Mouse (Mus musculus) c-Kit-positive CD71-negative TER-119-negative erythroid progenitor cells, embryonic 14.5 days (primary cell): Measurements from ENCODE around the gene Slc10a1.
A peak's percentile ranks its signal among the peaks of the same experiment; 100 is the strongest.
"Not testable (repeated sequence)": the region's sequence is repeated elsewhere in the genome, so short reads cannot be mapped to it uniquely, and the experiment has no call there.

Experiments
- DNase-seq: peaks from one replicate; pipeline ENCODE4 v3.0.0-alpha.2; 2013; ENCODE audit warnings: low read depth

Gene Slc10a1

DNA sequence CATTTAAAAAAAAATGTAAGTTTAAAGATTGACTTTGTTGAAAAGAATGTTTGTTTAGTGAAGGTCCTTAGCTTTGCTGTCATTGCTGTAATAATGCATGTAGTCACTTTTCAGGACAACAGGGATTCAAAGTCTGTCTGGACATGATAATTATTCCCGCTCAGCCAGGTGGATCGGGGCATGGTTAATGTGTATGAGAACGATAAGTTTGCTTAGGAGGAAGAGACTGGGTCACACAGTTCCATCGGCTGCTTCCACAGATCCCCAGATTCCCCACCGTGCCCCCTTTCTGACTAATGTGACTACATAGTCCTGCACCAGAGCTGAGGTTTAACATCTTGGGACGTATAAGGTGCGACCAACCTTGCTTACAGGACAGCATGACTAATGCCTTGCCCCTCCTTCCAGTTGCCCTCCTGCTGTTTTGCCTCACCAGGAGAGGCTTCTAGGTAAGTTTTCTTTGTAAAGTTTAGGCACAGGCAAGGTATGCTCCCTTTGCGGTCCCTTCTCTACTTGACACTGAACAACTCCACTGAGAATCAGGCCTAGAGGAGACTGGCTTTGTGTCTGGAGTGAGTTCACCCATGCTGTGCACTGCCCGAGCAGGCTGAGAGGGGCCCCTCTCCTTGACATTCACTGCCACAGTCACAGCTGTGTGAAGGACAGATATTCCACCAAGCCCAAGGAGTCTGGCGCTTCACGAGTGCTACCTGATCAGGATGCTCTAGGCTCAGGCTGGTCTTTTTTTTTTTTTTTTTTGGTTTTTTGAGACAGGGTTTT is 2.3 kb downstream of the Slc10a1 start:
- DNase-seq = no peak

DNA sequence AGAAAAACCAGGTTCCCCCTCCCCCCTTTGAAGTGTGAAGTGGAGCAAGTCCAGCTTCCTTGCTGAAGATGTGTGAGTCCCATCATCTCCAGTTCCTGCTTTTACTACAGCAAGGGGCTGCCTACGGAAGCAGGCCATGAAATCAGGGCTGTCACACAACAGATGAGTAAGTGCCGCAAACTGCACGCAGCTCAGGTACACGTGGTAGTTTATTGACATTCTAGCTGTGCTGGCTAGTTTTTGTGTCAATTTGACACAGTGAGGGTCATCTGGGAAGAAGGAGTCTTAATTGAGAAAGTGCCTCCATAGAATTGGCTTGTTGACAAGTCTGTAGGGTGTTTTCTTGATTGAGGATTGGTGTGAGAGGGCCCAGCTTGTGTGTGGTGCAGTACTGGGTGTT is 5.9 kb downstream of the Slc10a1 start:
- no peak for DNase-seq

DNA sequence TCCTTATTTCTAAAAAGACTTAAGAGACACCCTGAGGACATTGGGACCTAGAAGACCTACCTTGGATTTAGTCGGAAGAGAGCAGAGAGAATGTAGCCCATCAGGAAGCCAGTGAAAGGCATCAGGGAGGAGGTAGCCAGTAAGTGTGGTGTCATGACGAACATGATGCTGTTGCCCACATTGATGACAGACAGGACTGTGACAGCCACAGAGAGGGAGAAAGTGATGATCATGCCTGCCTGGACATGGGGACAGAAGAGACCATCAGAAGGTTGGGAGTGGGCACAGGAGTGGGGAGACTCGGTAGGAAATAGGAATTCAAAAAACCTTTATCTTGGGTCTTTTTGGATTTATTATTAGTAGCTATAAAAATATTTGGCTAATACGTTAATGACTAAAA is 10.5 kb downstream of the Slc10a1 start:
- DNase-seq = no peak

DNA sequence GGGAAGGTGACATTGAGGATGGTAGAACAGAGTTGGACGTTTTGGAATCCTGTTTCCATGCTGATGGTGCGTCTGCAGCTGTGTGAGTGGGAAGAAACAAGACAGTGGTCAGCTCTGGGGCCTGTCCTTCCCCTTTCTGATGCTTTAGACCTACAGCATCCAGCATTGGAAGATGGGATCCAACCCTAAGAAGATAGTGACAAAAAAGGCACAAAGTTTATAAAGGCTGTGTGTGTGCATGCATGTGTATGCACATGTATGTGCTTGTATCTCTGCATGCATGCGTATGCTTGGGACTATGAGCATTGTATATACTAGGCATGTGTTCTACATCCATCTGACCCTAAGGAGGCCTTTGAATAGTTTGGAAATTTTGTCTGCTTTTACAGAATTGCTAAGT is 12.5 kb downstream of the Slc10a1 start:
- DNase-seq = no peak

DNA sequence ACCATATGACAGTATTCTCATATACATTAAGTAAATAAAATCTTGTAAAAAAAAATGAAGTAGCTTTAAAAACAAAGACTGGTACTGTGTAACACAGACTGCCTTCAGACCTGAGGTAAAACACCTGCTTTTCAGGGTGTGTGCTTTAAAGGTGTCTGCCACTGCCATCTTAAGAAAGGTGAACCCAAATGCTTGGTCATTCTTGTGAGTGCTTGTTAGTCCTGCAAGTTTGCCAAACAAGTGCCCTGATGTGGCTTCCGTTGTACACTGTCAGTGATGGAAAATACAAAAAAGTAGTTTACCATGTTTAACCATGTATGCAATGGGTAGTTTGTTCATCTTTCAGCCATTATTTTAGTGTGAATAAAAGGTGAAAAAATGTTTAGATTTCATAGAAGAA is 16.0 kb downstream of the Slc10a1 start:
- DNase-seq = no peak

DNA sequence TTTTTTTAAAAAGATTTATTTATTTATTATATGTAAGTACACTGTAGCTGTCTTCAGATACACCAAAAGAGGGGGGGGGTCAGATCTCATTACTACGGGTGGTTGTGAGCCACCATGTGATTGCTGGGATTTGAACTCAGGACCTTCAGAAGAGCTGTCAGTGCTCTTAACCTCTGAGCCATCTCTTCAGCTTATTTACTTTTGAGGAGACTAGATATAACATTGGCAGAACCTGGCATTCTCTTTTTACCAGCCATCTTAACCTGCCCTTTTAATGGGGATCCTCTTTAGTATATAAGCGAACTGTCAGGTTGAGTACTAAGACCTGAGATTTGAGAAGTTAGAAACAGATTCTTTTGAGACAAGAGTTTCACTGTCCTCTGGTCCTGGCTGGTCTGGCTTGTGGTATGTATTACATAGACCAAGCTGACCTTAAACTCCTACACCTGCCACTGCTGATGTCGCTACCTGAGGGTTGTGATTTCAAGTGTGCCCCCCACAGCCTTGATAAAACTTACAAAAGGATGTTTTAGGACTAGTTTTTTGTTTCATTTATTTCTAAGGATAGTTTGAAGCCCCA is 16.8 kb downstream of the Slc10a1 start:
- DNase-seq = no peak

DNA sequence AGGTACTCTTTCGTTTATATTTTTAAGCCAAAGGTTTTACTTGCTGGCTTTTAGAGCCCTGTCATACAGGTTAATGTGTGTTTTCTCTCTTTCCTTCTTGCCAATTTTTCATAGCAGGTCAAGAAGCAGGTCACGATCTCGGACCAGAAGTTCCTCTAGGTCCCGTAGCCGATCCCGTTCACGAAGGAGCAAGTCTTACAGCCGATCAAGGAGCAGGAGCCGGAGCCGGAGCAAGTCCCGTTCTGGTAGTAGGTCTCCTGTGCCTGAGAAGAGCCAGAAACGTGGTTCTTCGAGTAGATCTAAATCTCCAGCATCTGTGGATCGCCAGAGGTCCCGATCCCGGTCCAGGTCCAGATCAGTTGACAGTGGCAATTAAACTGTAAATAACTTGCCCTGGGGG is 18.9 kb downstream of the Slc10a1 start:
- DNase-seq = not testable (repeated sequence)

DNA sequence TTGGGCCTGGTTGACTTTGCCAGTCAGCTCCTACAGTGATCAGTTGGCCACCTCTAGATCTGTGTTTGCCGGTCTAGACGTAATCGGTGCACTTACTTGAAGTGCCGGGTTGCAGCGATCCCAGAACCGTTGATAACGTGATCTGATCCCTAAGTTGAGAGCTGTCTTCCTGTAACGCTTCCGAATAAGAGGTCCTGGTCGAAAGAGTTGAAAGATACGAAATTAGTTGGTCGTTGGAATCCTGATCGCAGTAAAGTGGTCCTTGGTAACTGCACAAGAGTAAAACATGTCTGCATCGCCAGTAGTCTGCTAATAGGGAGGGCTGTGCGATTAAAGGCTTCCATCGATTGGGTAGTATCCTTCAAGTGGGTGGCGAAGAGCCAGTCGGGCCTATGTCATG is 20.3 kb downstream of the Slc10a1 start:
- DNase-seq = no peak

DNA sequence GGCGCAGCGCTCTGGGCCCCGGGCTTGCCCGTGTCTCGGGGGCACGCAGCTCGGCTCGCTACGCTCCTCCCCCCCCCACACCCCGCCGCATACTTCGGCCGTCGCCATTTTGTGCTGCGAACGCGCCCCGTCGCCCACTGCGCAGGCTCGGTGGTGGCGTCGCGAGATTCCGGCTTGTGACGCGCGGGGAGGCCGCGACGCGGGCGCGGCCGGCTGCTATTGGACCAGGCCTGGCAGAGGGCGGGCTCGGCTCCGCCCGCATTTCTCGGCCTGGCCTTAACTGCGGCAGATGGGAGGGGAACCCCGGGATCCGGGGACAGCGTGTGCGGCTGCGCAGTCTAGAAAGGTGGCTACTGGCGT is 22.5 kb downstream of the Slc10a1 start:
- DNase-seq = peak; percentile 90

DNA sequence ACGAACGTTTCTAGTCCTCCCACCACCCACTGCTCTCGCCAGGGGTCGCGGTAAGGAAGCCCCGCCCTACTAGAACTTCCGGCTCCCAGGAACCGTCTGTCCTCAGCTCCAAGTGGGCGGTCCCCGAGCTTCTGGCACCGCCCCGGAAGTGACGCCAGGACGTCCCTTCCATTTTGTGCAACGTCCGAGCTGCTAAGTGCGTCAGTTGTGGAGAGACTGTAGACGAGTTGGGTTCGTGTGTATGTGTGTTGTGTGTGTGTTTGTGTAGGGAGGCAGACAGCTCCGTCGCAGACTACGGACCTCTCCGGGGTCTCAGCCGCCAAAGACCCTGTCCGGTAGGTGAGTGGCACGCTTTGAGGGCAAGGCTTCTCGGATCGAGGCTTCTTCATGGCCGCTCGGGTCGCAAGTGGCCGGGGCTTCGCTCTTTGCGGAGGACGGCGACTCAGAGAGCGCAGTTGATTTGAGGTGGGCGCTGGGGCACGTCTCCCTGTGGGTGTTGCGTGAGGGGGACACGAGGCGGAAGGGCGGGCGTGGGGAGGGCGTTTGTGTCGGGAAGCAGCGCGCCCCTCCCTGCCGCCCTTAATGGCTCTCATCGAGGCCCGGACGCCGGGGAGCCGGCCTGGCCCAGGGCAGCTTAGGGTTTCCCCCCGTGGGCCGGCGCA is 23.0 kb downstream of the Slc10a1 start, which contains the start of gene Srsf5:
Srsf5 (plus strand) TSS at position 171 of the 662 bp plus-strand sequence.
- peak; percentile 96 for DNase-seq

DNA sequence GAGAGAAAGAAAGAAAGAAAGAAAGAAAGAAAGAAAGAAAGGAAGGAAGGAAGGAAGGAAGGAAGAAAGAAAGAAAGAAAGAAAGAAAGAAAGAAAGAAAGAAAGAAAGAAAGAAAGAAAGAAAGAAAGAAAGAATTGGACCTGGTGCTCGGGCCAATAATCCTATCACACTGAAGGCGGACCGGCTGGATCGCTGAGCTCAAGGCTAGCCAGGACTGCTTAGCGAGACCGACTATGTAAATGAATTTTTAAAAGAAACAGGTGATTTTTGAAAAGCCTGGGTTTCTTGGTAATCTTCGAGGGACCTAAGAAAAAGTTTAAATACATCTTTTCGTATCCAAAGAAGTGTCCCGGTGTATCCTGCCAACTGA is 23.6 kb downstream of the Slc10a1 start:
- DNase-seq = not testable (repeated sequence)

DNA sequence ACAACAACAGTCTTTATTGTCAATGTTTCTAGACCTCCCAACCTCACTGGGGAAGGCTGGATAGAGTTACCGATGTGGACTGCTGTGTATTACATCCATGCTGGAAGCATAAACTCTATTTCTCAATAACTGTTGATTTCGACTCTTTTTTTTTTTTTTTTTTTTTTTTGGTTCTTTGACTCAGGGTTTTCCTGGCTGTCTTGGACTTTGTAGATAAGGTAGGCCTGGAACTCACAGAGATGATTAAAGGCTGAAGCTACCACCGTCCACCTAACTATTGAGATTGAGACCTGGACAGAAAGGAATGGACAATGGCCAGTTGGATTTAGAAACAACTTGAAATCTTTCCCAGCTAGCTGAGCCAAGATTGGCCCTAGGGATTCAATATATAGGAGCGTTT is 24.3 kb downstream of the Slc10a1 start:
- no peak for DNase-seq

DNA sequence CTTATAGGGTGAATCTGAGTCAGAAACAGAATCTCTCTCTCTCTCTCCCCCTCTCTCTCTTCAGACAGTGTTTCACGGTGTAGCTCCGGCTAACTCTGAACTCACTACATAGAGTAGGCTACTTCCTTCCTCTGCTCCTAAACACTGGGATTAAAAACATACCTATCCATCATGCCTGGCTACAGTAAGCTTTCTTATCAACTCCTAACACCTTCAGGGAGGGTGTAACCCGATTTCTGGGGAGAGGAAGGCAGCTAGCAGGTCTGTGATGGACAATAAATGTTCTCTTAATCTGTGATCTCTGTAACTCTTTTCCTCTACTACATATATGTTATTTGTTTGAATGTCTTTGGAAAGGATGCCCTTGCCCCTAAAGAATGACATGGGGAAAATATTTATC is 25.1 kb downstream of the Slc10a1 start:
- DNase-seq = no peak

DNA sequence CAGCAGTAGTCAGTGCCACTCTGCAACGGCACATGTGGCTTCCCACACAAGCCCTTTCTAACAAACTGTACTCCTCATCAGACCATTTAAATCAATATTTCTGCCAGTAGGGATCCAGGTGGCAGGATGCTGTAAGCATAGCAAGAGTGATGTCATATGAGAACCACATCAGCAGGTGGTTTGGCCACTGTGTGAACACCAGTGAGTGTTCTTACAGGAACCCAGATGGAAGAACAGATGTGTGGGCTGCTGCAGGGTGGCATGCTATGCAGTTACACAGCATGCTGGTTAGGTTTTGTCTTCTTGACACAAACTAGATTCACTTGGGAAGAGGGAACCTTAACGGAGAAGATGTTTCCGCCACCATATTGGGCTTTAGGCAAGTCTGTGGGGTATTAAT is 26.6 kb downstream of the Slc10a1 start:
- no peak for DNase-seq

DNA sequence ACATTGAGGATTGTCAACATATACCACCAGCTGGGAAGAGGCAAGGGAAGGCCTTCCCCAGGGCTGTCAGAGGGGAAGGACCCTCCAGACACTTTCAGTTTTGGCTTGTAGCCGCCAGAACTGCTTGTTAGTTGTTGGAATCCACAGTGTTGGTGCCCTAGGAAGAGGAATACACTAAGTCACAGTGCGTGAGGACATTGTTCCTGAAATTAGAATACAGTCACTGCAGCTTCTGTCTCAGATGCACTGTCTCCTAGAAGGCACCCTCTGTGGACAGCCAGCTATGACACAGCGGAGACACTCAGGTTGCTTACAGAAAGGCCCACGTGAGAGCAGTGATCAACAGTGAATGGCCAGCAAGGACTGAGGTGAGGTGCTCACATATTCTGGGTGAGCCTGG is 29.3 kb downstream of the Slc10a1 start:
- DNase-seq = no peak

DNA sequence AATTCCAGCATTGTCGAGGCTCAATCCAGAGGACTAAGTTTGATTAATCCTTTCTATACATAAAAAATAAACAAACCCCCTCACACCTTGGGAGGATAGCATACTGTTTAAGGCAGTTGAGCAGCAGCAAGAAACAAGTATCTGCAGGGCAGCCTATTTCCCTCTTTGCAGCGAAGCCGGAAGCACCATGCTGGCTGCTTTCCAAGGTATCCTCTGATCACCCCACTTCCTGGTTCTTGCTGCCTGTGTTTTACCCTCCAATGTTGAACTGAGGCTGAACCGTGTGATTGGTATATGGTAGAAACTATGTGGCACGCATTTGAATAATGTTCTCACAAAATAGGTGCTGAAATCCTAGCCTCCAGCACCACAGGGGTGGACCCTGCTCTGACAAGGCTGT is 29.9 kb downstream of the Slc10a1 start:
- peak; percentile 52 for DNase-seq

DNA sequence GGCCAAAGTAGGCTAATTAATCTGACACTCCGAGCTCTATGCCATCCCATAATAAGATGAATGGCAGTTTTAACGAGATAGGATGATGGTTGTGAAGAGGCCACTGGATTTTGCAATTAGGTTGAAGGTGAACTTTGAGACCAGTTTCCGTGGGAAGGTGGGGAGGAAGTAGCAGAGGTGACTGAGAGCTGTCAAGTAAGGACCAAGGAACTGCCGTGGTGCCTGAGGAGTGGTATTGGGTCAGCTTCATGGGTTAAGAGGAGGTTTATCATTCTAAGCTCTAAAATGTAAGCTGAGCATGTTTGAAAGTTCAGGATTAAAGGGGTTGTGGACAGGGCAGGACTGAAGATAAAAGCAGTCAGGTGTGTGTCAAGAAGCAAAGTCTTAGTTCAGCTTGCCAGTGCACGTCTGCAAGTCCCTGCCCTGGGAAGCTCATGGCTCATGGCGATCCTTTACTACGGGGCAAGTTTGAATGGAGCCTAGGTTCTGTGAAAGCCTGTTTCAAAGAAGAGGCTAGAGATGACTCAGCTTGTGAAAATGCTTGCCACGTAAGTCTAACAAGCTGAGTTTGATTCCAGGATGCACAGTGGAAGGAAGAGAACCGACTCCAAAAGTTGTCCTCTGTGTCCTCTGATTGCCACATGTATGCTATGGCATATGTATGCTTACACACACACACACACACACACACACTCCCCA is 31.0 kb downstream of the Slc10a1 start:
- DNase-seq = no peak

DNA sequence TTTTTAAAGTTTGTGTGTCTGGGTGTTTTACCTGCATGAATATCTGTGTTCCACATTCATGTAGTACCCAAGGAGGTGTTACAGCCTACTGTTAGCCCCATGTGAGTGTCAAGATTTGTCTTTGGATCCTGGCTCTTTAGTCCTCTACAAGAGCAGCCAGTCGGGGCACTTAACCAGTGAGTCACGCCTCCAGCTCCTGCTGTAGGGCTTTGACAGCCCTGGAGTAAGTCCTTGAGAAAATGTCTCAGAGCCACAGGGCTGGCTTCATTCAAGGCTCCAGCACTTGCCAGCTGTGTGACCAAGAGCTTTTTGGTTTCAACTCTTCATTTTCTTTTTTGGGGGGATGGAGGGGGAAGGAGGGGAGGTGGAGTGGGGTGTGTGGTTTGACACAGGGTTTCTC is 31.8 kb downstream of the Slc10a1 start:
- DNase-seq = no peak

DNA sequence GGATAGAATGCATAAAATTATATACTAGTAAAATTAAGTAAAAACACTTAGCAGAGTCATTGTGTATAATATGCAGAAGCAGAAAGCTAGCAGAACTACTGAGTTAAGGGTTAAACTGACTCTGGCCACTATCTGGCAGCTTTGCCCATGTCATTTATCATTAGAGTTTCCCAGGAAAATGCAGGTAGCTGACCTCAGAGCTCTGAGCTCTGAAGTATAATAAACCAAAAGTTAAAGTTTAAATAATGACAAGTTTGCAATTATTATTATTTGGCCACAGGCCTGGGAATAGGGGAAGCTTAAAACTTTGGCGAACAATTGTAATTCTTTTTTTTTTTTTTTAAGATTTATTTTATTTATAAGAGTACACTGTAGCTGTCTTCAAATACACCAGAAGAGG is 35.6 kb downstream of the Slc10a1 start:
- no peak for DNase-seq

DNA sequence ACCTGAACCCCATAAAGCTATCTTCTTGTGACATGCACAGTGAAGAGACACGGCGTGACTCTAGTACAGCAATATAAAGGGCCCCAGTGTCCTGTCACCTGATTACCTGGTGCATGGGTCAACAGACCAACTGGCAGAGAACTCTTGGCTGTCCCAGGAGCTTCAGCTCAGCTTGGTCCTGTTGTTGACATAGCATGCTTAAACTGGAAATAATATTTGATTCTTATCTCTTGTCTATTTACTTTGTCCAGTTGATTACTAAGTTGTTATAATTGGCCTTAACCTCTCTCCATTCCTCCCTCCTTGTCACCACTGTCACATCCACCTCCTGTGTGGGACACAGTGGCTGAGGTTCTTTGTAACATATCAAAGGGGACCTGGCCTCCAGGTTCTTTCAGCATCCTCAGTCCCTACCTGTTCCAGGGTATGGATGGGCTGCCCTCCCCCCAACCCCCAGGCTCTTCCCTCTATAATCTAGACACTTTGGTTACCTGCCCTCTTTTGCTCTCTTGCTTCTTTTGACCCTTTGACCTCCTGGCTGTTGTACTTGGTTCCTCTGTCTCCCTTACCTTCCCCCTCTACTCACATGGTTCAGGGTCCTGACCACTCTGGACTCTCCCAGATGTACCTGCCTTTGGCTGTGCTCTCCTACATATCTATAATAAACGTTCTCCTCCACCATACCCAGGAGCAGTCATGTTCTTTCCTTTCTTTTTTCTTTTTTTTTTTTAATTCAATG is 36.9 kb downstream of the Slc10a1 start:
- DNase-seq = no peak

DNA sequence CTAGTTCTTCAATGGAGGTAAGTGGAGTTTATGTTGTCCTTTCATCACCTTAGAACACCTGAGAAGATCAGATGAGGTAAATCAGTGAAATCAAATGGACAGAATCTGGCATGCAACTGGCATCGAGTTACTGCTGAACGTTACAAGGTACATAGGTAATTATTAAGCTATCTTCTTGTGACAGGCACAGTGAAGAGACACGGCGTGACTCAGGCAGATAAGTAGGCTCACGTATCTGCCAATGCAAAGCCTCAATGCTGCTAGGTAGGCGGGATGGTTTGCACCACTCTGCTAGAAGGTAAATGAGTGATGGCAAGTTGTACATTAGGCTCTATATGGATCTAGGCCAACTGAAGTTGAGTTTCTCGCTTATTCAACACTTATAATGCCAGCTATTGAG is 38.4 kb downstream of the Slc10a1 start:
- DNase-seq = no peak

DNA sequence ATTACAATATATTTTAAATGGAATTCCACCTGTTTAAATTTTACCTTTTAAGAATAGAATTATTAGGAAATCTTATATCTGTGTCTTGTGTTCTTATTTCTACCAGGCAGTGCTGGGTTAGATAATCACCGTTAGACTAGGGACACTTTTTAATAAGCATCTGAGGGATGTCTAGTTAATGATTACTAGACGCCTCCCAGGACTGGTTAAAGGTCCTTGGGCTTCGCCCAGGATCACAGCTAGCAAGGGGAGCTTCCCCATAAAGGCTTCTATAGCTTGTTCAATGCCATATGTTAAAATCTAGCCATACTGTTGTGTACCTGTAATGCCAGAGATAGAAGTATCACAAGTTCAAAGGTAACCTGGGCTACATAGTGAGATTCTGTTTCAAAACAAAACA is 39.6 kb downstream of the Slc10a1 start:
- no peak for DNase-seq
